Mouse (Mus musculus): ENCODE measurements around the gene Tubg1. TPM values are rescaled to one million over a fixed set of nuclear protein-coding genes. Genes with fewer than 3 reads are reported as not detected.
"Not testable (repeated sequence)": the region's sequence is repeated elsewhere in the genome, so short reads cannot be mapped to it uniquely, and the experiment has no call there.

The Tubg1 gene
- polyA plus RNA-seq, 1 experiment from 2014 or later, result 70.5 TPM

GRCm38 (mm10) chr11:101110708-101111107, 9.0 kb upstream of the Tubg1 start:
- H3K9ac ChIP-seq, result no peak overlapping the region
- WGBS, result 55% methylated on average over 5 of the region's 5 CpGs
- no peaks in the 10 kb centered on the region for H3K9me3 ChIP-seq
- H3K36me3 ChIP-seq, result peaks cover 15% of the 10 kb centered on the region
- no peak for ATAC-seq (ENCODE audit: low FRiP score, low read depth)
- H3K27ac ChIP-seq, result no peak overlapping the region
- H3K4me1 ChIP-seq, result no peaks in the 10 kb centered on the region
- no peak overlapping the region for H3K4me2 ChIP-seq (replicated peaks)
- no peak overlapping the region for H3K4me3 ChIP-seq
- H3K27me3 ChIP-seq, result no peaks in the 10 kb centered on the region

- no peak for ATAC-seq (ENCODE audit: low FRiP score, low read depth)
- H3K4me1 ChIP-seq, result 0 out of 2 replicates have a peak, but pooled peaks cover 3% of the 10 kb centered on the region
- no peak overlapping the region for H3K27ac ChIP-seq
- 84% methylated on average over 4 of the region's 4 CpGs for WGBS
- H3K27me3 ChIP-seq, result no peaks in the 10 kb centered on the region
- H3K9me3 ChIP-seq, result no peaks in the 10 kb centered on the region
- H3K4me2 ChIP-seq (replicated peaks), result no peak overlapping the region
- H3K36me3 ChIP-seq, result peaks cover 16% of the 10 kb centered on the region
- no peak overlapping the region for H3K4me3 ChIP-seq
- no peak overlapping the region for H3K9ac ChIP-seq
These were observed 8.6 kb upstream of the Tubg1 start for GRCm38 (mm10) chr11:101111178-101111577.

GRCm38 (mm10) chr11:101112186-101112585, 7.6 kb upstream of the Tubg1 start:
- no peak for ATAC-seq (ENCODE audit: low FRiP score, low read depth)
- Histone ChIP-seq H3K4me2 (replicated peaks) (no peak overlapping the region), H3K9ac (no peak overlapping the region)

GRCm38 (mm10) chr11:101115564-101115963, 4.2 kb upstream of the Tubg1 start:
- no peak overlapping the region for H3K4me3 ChIP-seq
- no peak overlapping the region for H3K4me2 ChIP-seq (replicated peaks)
- H3K27me3 ChIP-seq, result no peaks in the 10 kb centered on the region
- H3K9ac ChIP-seq, result no peak overlapping the region
- H3K4me1 ChIP-seq, result peaks cover 25% of the 10 kb centered on the region
- WGBS, result 76% methylated on average over 2 of the region's 2 CpGs
- no peaks in the 10 kb centered on the region for H3K9me3 ChIP-seq
- ATAC-seq (ENCODE audit: low FRiP score, low read depth), result no peak
- no peak overlapping the region for H3K27ac ChIP-seq
- H3K36me3 ChIP-seq, result peaks cover 18% of the 10 kb centered on the region

More at GRCm38 (mm10) chr11:101112186-101112585, 7.6 kb upstream of the Tubg1 start:
- no peaks in the 10 kb centered on the region for H3K27me3 ChIP-seq
- H3K4me1 ChIP-seq, result 0 out of 2 replicates have a peak, but pooled peaks cover 7% of the 10 kb centered on the region
- no peaks in the 10 kb centered on the region for H3K9me3 ChIP-seq
- no peak overlapping the region for H3K4me3 ChIP-seq
- 78% methylated on average over 3 of the region's 3 CpGs for WGBS
- H3K36me3 ChIP-seq, result peaks cover 23% of the 10 kb centered on the region
- no peak overlapping the region for H3K27ac ChIP-seq

GRCm38 (mm10) chr11:101118105-101118504, 1.6 kb upstream of the Tubg1 start:
- peak overlapping the region; percentile 81 for H3K9ac ChIP-seq
- H3K36me3 ChIP-seq, result peaks cover 24% of the 10 kb centered on the region
- H3K4me2 ChIP-seq (replicated peaks), result peak overlapping the region; percentile 95

GRCm38 (mm10) chr11:101119131-101119760, 492 bp upstream of the Tubg1 start:
- H3K4me1 ChIP-seq, result peaks cover 35% of the 10 kb centered on the region
- ATAC-seq (ENCODE audit: low FRiP score, low read depth), result peak; percentile 75
- H3K9ac ChIP-seq, result peak overlapping the region; percentile 81
- no peaks in the 10 kb centered on the region for H3K9me3 ChIP-seq
- H3K36me3 ChIP-seq, result peaks cover 31% of the 10 kb centered on the region
- peak overlapping the region; percentile 67; the same call in 1 of the 2 replicates for H3K27ac ChIP-seq
- H3K4me3 ChIP-seq, result peak overlapping the region; percentile 63
- peak overlapping the region; percentile 95 for H3K4me2 ChIP-seq (replicated peaks)
- H3K27me3 ChIP-seq, result no peaks in the 10 kb centered on the region
- under 1% methylated on average over 38 of the region's 39 CpGs for WGBS

More at GRCm38 (mm10) chr11:101118105-101118504, 1.6 kb upstream of the Tubg1 start:
- H3K27me3 ChIP-seq, result no peaks in the 10 kb centered on the region
- no peaks in the 10 kb centered on the region for H3K9me3 ChIP-seq
- no peak overlapping the region for H3K27ac ChIP-seq
- ATAC-seq (ENCODE audit: low FRiP score, low read depth), result no peak
- WGBS, result 43% methylated on average over 4 of the region's 4 CpGs
- peaks cover 35% of the 10 kb centered on the region for H3K4me1 ChIP-seq
- H3K4me3 ChIP-seq, result peak overlapping the region; percentile 63

- peaks cover 41% of the 10 kb centered on the region for H3K36me3 ChIP-seq
- 22% methylated on average over 19 of the region's 19 CpGs for WGBS
- peaks cover 35% of the 10 kb centered on the region for H3K4me1 ChIP-seq
- no peaks in the 10 kb centered on the region for H3K27me3 ChIP-seq
- H3K27ac ChIP-seq, result peak overlapping the region; percentile 88
- H3K4me3 ChIP-seq, result peak overlapping the region; percentile 63
- peak overlapping the region; percentile 89 for H3K9ac ChIP-seq
- no peak for ATAC-seq (ENCODE audit: low FRiP score, low read depth)
- no peaks in the 10 kb centered on the region for H3K9me3 ChIP-seq
- peak overlapping the region; percentile 97 for H3K4me2 ChIP-seq (replicated peaks)
These were observed 929 bp downstream of the Tubg1 start for GRCm38 (mm10) chr11:101120545-101121188.

GRCm38 (mm10) chr11:101124494-101124893, 4.8 kb downstream of the Tubg1 start:
- not testable (repeated sequence) for H3K9ac ChIP-seq; H3K4me2 ChIP-seq (replicated peaks); H3K27me3 ChIP-seq; H3K9me3 ChIP-seq; H3K27ac ChIP-seq; ATAC-seq (ENCODE audit: low FRiP score, low read depth); H3K4me3 ChIP-seq
- Histone ChIP-seq H3K4me1 (peaks cover 12% of the 10 kb centered on the region), H3K36me3 (peaks cover 50% of the 10 kb centered on the region)
- WGBS, result 92% methylated on average over 8 of the region's 8 CpGs

GRCm38 (mm10) chr11:101125008-101125407, 5.3 kb downstream of the Tubg1 start:
- Histone ChIP-seq H3K4me1 (peaks cover 12% of the 10 kb centered on the region), H3K36me3 (peaks cover 50% of the 10 kb centered on the region)
- H3K4me3 ChIP-seq; H3K9me3 ChIP-seq; H3K27me3 ChIP-seq; H3K9ac ChIP-seq; H3K4me2 ChIP-seq (replicated peaks); ATAC-seq (ENCODE audit: low FRiP score, low read depth); H3K27ac ChIP-seq: not testable (repeated sequence)
- WGBS, result 97% methylated on average over 9 of the region's 9 CpGs

- WGBS, result 93% methylated on average over 1 of the region's 1 CpGs
- H3K4me2 ChIP-seq (replicated peaks), result no peak overlapping the region
- peaks cover 50% of the 10 kb centered on the region for H3K36me3 ChIP-seq
- H3K27me3 ChIP-seq, result no peaks in the 10 kb centered on the region
- peaks cover 8% of the 10 kb centered on the region; the same call in 1 of the 2 replicates for H3K9me3 ChIP-seq
- H3K9ac ChIP-seq, result no peak overlapping the region
- no peak overlapping the region for H3K27ac ChIP-seq
- H3K4me1 ChIP-seq, result no peaks in the 10 kb centered on the region
- no peak for ATAC-seq (ENCODE audit: low FRiP score, low read depth)
- H3K4me3 ChIP-seq, result no peak overlapping the region
These were observed 7.3 kb downstream of the Tubg1 start for GRCm38 (mm10) chr11:101127075-101127474.

- H3K4me2 ChIP-seq (replicated peaks), result no peak overlapping the region
- 81% methylated on average over 11 of the region's 11 CpGs for whole genome bisulfite sequencing
- H3K4me3 ChIP-seq, result no peak overlapping the region
- no peaks in the 10 kb centered on the region for H3K4me1 ChIP-seq
- no peaks in the 10 kb centered on the region for H3K27me3 ChIP-seq
- H3K9ac ChIP-seq, result no peak overlapping the region
- peaks cover 31% of the 10 kb centered on the region for H3K36me3 ChIP-seq
- H3K27ac ChIP-seq, result no peak overlapping the region
- H3K9me3 ChIP-seq, result peaks cover 8% of the 10 kb centered on the region; the same call in 1 of the 2 replicates
- no peak for ATAC-seq (ENCODE audit: low FRiP score, low read depth)
These were observed 9.3 kb downstream of the Tubg1 start for GRCm38 (mm10) chr11:101128996-101129577.

- Histone ChIP-seq H3K9me3 (peaks cover 8% of the 10 kb centered on the region; the same call in 1 of the 2 replicates), H3K4me3 (no peak overlapping the region), H3K4me2 (replicated peaks) (no peak overlapping the region), H3K36me3 (peaks cover 23% of the 10 kb centered on the region), H3K27ac (no peak overlapping the region), H3K9ac (no peak overlapping the region), H3K4me1 (no peaks in the 10 kb centered on the region), H3K27me3 (no peaks in the 10 kb centered on the region)
- no peak for ATAC-seq (ENCODE audit: low FRiP score, low read depth)
- WGBS, result 38% methylated on average over 18 of the region's 18 CpGs
These were observed 10.5 kb downstream of the Tubg1 start for GRCm38 (mm10) chr11:101130056-101130756.
